8 mouse cellular contexts compared by ENCODE assay signal in genomic region chr10:95940901-95941767, GRCm38 (mm10). TPM values are rescaled to one million over a fixed set of nuclear protein-coding genes. Genes with fewer than 3 reads are reported as not detected.
A peak's percentile ranks its signal among the peaks of the same experiment; 100 is the strongest.
DNase-seq lines count a peak whose midpoint lies in the region; ATAC-seq lines count a peak whose summit lies in the region.

No protein-coding gene starts in this region.

- peak; percentile 77 for ATAC-seq in lung, embryonic 16.5 days (ENCODE audit: low read depth)
- ATAC-seq in embryonic facial prominence, embryonic 15.5 days (ENCODE audit: insufficient number of reproducible peaks, low FRiP score, low TSS enrichment, low read depth), result peak; percentile 61
- ATAC-seq in intestine, embryonic 16.5 days, result peak; percentile 89
- peak; percentile 90 for ATAC-seq in midbrain, embryonic 16.5 days

- H3K4me2 ChIP-seq in lung, embryonic 16.5 days (ENCODE audit: low read depth, low read length), result peak overlapping the region; percentile 92
- H3K4me2 ChIP-seq in embryonic facial prominence, embryonic 15.5 days (replicated peaks), result peak overlapping the region; percentile 72
- H3K4me2 ChIP-seq in intestine, embryonic 16.5 days (ENCODE audit: low read depth, low read length), result peak overlapping the region; percentile 83
- peak overlapping the region; percentile 73 for H3K4me2 ChIP-seq in midbrain, embryonic 16.5 days (ENCODE audit: low read length)

- peak overlapping the region; percentile 94 for H3K27ac ChIP-seq in lung, embryonic 16.5 days (ENCODE audit: low read length)
- peak overlapping the region; percentile 94 for H3K27ac ChIP-seq in embryonic facial prominence, embryonic 15.5 days (replicated peaks)
- peak overlapping the region; percentile 92 for H3K27ac ChIP-seq in intestine, embryonic 16.5 days (ENCODE audit: low read length)
- peak overlapping the region; percentile 91 for H3K27ac ChIP-seq in midbrain, embryonic 16.5 days (ENCODE audit: low read length)

- no peak for DNase-seq in lung, postnatal 4 days
- peak; percentile 16 for DNase-seq in T-cell, adult 2 months (ENCODE audit: low spot score)
- DNase-seq in MN1 (ENCODE audit: low spot score), result no peak
- no peak for DNase-seq in adrenal gland, adult 2 months

- peaks cover 6% of the 10 kb centered on the region for H3K4me1 ChIP-seq in lung, embryonic 16.5 days (replicated peaks; ENCODE audit: control insufficient read depth, insufficient read depth, low read length)
- H3K4me1 ChIP-seq in embryonic facial prominence, embryonic 15.5 days, result peaks cover 17% of the 10 kb centered on the region
- peaks cover 15% of the 10 kb centered on the region for H3K4me1 ChIP-seq in intestine, embryonic 16.5 days (ENCODE audit: control insufficient read depth, insufficient read depth, low read length)
- peaks cover 19% of the 10 kb centered on the region for H3K4me1 ChIP-seq in midbrain, embryonic 16.5 days (ENCODE audit: control insufficient read depth, insufficient read depth, low read length)

- H3K9me3 ChIP-seq in lung, embryonic 16.5 days (ENCODE audit: control insufficient read depth, low read length), result no peaks in the 10 kb centered on the region
- H3K9me3 ChIP-seq in embryonic facial prominence, embryonic 15.5 days (replicated peaks), result no peaks in the 10 kb centered on the region
- H3K9me3 ChIP-seq in intestine, embryonic 16.5 days (ENCODE audit: control insufficient read depth, low read length), result no peaks in the 10 kb centered on the region
- no peaks in the 10 kb centered on the region for H3K9me3 ChIP-seq in midbrain, embryonic 16.5 days (replicated peaks; ENCODE audit: control insufficient read depth, low read length, poor library complexity, severe bottlenecking)

- H3K27me3 ChIP-seq in lung, embryonic 16.5 days (ENCODE audit: control insufficient read depth, insufficient read depth, low read depth, low read length), result no peaks in the 10 kb centered on the region
- H3K27me3 ChIP-seq in embryonic facial prominence, embryonic 15.5 days, result no peaks in the 10 kb centered on the region
- H3K27me3 ChIP-seq in intestine, embryonic 16.5 days (replicated peaks; ENCODE audit: control insufficient read depth, insufficient read depth, low read length), result no peaks in the 10 kb centered on the region
- no peaks in the 10 kb centered on the region for H3K27me3 ChIP-seq in midbrain, embryonic 16.5 days (ENCODE audit: control insufficient read depth, insufficient read depth, low read depth, low read length)

- H3K36me3 ChIP-seq in lung, embryonic 16.5 days (ENCODE audit: control insufficient read depth, insufficient read depth, low read length), result no peaks in the 10 kb centered on the region
- H3K36me3 ChIP-seq in embryonic facial prominence, embryonic 15.5 days, result no peaks in the 10 kb centered on the region
- H3K36me3 ChIP-seq in intestine, embryonic 16.5 days (ENCODE audit: control insufficient read depth, insufficient read depth, low read length), result no peaks in the 10 kb centered on the region
- H3K36me3 ChIP-seq in midbrain, embryonic 16.5 days (ENCODE audit: control insufficient read depth, insufficient read depth, low read length), result no peaks in the 10 kb centered on the region

- 3% methylated on average over 49 of the region's 69 CpGs for WGBS in lung, embryonic 16.5 days
- WGBS in embryonic facial prominence, embryonic 15.5 days, result 4% methylated on average over 55 of the region's 69 CpGs
- WGBS in intestine, embryonic 16.5 days, result 3% methylated on average over 62 of the region's 69 CpGs
- 8% methylated on average over 42 of the region's 69 CpGs for WGBS in midbrain, embryonic 16.5 days

- peak overlapping the region; percentile 82 for H3K9ac ChIP-seq in lung, embryonic 16.5 days (ENCODE audit: low read length)
- H3K9ac ChIP-seq in embryonic facial prominence, embryonic 15.5 days, result peak overlapping the region; percentile 81
- peak overlapping the region; percentile 84 for H3K9ac ChIP-seq in intestine, embryonic 16.5 days (ENCODE audit: low read depth, low read length)
- H3K9ac ChIP-seq in midbrain, embryonic 16.5 days (ENCODE audit: low read depth, low read length), result peak overlapping the region; percentile 85

- H3K4me3 ChIP-seq in lung, embryonic 16.5 days (ENCODE audit: low read length), result peak overlapping the region; percentile 74
- peak overlapping the region; percentile 92 for H3K4me3 ChIP-seq in embryonic facial prominence, embryonic 15.5 days (replicated peaks)
- H3K4me3 ChIP-seq in intestine, embryonic 16.5 days (ENCODE audit: low read length), result peak overlapping the region; percentile 87
- H3K4me3 ChIP-seq in midbrain, embryonic 16.5 days (ENCODE audit: low read depth, low read length), result peak overlapping the region; percentile 88

RNA-seq across cellular contexts. Expression of gene Eea1, which starts 0.7 kb away (rescaled TPM):
- 16.8 and 18.6 TPM in 2 replicates for polyA plus RNA-seq in lung, embryonic 16.5 days (2015; fragmentation: Nextera tagmentation; extraction: Ambion mirVana)
- polyA plus RNA-seq in embryonic facial prominence, embryonic 15.5 days (2015; fragmentation: Nextera tagmentation; extraction: Ambion mirVana), result 22.8 and 23.5 TPM in 2 replicates
- polyA plus RNA-seq in intestine, embryonic 16.5 days (2015; fragmentation: Nextera tagmentation; extraction: Ambion mirVana), result 17.6 and 17.8 TPM in 2 replicates
- polyA plus RNA-seq in midbrain, embryonic 16.5 days (2015; fragmentation: Nextera tagmentation; extraction: Ambion mirVana), result 21.0 and 25.1 TPM in 2 replicates
- total RNA-seq in adrenal gland, adult 2 months (2021), result 10 to 100 TPM; 21.7 to 38.0 TPM
- polyA plus RNA-seq in adrenal gland, adult 2 months (2012; rRNA removed), result 3.1 and 4.9 TPM in 2 replicates
